Mouse (Mus musculus) testis, adult 2 months (tissue): Measurements from ENCODE around the gene Cmc2.

ENCODE experiments used
- CTCF ChIP-seq: fragments of 200-500 bp; IDR thresholded peaks from 2 replicates; pipeline ENCODE4 v1.5.1; 2012; ENCODE audit warnings: low read depth, mild to moderate bottlenecking, inconsistent platforms, low read length, moderate library complexity; ENCODE audit not compliant: control insufficient read depth, insufficient read depth, insufficient replicate concordance
- POLR2A ChIP-seq: fragments of 200-500 bp; IDR thresholded peaks from 2 replicates; pipeline ENCODE4 v1.6.1; 2012; ENCODE audit warnings: low read depth, mild to moderate bottlenecking, inconsistent platforms, low read length, moderate library complexity; ENCODE audit not compliant: control insufficient read depth

- TF ChIP-seq CTCF (no peak), POLR2A (no peak)
These were observed 59.1 kb downstream of the Cmc2 start for GRCm38 (mm10) chr8:116862191-116862590.
